Mouse (Mus musculus) stomach, postnatal 0 days (tissue): Measurements from ENCODE around the gene Slbp.

ENCODE experiments used
- CTCF ChIP-seq: IDR thresholded peaks from 2 replicates; pipeline ENCODE4 v1.5.1; 2016; ENCODE audit warnings: antibody characterized with exemption, low read depth, mild to moderate bottlenecking, moderate library complexity
- EP300 ChIP-seq: optimal IDR thresholded peaks from 2 replicates; pipeline ENCODE3; 2016; ENCODE audit warnings: antibody characterized with exemption

DNA sequence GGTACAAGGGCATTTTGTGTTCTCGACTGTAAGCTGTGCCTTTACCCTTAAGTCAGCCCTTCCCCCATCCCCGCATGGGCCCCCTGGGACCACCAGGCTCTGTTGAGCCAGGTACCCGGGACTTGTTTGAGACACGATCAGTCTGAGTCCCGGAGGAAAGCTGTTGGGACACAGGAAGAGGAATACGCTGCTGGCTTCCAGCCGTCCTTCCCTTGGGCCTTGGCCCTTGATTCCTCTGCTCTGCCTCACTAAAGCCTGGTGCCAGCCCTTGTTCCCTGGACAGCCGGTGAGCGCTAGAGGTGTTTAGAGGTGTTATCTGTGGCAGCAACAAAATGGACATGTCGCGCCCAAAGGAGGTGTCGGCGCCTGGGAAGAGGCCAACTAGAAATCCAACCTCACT is 47.6 kb upstream of the Slbp start:
- no peak for TF ChIP-seq CTCF
- TF ChIP-seq EP300: no peak
